Mouse (Mus musculus): ENCODE measurements at regions not wholly inside any gene's neighbourhood (a gene's known extent, or its start where the extent isn't known, plus 50 kb on each side); places are given as distances from the start of the nearest gene placed in this dataset.

DNA sequence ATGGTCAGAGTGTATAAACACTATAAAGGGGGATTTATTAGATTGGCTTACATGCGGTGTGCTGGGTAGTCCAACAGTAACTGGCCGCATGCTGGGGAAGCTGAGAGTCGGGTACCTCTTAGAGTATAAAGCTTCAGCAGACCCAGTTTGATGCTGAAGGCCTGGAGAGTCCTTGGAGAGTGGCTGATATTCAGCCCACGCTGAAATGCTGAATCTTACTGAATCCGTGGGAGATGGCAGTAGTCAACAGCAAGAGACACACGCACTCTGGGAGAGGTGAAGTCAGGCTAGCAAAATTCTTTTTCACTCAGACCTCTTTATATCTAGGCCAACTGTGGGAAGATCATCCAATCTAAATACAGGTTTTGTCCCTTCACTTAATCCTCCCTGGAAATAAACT lies 214.1 kb upstream of the Tsc22d2 start:
- no peak for TF ChIP-seq NRF1 (IDR thresholded peaks at IDR 0.05; ENCODE audit: insufficient read depth, low read depth, low read length, poor library complexity, severe bottlenecking)
- no peak for TF ChIP-seq RAD21 (IDR thresholded peaks at IDR 0.05; ENCODE audit: low read depth, low read length)
- no peak for TF ChIP-seq ZKSCAN1 (IDR thresholded peaks at IDR 0.05; ENCODE audit: low read depth, low read length)
- no peak for TF ChIP-seq MYB (IDR thresholded peaks at IDR 0.05; ENCODE audit: low read depth, low read length)
- no peak for TF ChIP-seq CTCF (IDR thresholded peaks at IDR 0.05 in 2 of 3, conservative IDR thresholded peaks at IDR 0.05 in 1 of 3; ENCODE audit: control insufficient read depth in 1 of 3, insufficient read depth in 1 of 3, low read depth in 2 of 3, low read length in 3 of 3, poor library complexity in 1 of 3, severe bottlenecking in 1 of 3)
- TF ChIP-seq UBTF (IDR thresholded peaks at IDR 0.05; ENCODE audit: borderline replicate concordance, insufficient read depth, low read depth, low read length): no peak
- TF ChIP-seq TAL1 (IDR thresholded peaks at IDR 0.05; ENCODE audit: low read length): no peak
- no peak for TF ChIP-seq POLR2A (IDR thresholded peaks at IDR 0.05; ENCODE audit: control insufficient read depth in 1 of 2, insufficient read depth in 1 of 2, low read depth in 1 of 2, low read length in 2 of 2, poor library complexity in 1 of 2)
- no peak for TF ChIP-seq E2F4 (IDR thresholded peaks at IDR 0.05; ENCODE audit: borderline replicate concordance, low read depth, low read length)
- TF ChIP-seq TBP (IDR thresholded peaks at IDR 0.05; ENCODE audit: low read depth, low read length): no peak
- no peak for TF ChIP-seq SMC3 (IDR thresholded peaks at IDR 0.05; ENCODE audit: low read depth, low read length)
- no peak for TF ChIP-seq ZNF384 (IDR thresholded peaks at IDR 0.05; ENCODE audit: low read depth, low read length)

All from MEL (cell line).